Mouse (Mus musculus) large intestine, adult 2 months (tissue): ENCODE results near the gene Gm45785. TPM values are rescaled to one million over a fixed set of nuclear protein-coding genes. Genes with fewer than 3 reads are reported as not detected.

ENCODE experiments used
- DNase-seq: peaks from one replicate; pipeline ENCODE4 v3.0.0-alpha.2; 2012; ENCODE audit warnings: low read depth, low spot score
- WGBS: fragments of 180-500 bp; shearing (Covaris S2); methylation state at CpG from one replicate; pipeline ENCODE4 v1.1.7; 2018; 5-methylcytosine and 5-hydroxymethylcytosine counted together
- polyA plus RNA-seq: library from polyadenylated mRNA; depleted of rRNA; stranded (reverse); fragments of >200 nt; gene quantifications from 2 replicates; pipeline ENCODE4 v1.2.3, GENCODE M21; 2012

Gene Gm45785
- polyA plus RNA-seq, 1 experiment: not detected

DNA sequence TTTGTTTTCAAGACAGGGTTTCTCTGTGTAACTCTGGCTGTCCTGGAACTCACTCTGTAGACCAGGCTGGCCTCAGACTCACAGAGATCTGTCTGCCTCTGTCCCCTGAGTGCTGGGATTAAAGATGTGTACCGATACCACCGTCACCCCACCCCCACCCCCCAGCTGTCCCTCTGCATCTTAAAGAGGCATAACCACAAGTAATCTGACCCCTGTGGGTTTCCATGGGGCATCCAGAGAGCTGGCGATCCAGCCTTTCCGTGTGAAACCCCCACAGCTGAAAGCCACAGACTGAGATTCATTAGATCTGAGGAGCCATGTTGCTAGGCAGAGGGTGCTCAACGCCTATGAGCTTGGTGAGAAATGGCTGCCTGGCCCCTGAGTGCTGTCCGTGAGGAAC is 3.9 kb upstream of the Gm45785 start:
- WGBS: 79% methylated on average over 6 of the region's 6 CpGs
- no peak for DNase-seq

DNA sequence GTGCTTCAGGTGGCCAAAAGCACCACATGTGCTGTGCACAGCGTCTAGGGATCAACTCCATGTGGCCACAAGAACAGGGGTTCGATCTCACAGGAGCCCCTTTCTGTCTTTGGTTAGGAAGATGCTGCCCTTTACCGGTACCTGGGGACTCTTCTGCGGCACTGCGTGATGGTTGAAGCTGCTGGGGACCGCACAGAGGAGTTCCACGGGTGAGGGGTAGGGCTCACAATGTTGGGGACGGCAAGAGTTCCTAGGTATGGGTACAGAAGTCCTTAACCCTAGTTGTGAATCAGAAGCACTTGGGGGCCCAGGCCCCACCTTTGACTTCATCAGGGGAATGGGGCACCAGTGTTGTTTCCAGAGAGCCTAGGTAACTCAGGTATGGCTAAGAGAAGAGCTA is 2.6 kb upstream of the Gm45785 start:
- no peak for DNase-seq
- 93% methylated on average over 8 of the region's 8 CpGs for WGBS

DNA sequence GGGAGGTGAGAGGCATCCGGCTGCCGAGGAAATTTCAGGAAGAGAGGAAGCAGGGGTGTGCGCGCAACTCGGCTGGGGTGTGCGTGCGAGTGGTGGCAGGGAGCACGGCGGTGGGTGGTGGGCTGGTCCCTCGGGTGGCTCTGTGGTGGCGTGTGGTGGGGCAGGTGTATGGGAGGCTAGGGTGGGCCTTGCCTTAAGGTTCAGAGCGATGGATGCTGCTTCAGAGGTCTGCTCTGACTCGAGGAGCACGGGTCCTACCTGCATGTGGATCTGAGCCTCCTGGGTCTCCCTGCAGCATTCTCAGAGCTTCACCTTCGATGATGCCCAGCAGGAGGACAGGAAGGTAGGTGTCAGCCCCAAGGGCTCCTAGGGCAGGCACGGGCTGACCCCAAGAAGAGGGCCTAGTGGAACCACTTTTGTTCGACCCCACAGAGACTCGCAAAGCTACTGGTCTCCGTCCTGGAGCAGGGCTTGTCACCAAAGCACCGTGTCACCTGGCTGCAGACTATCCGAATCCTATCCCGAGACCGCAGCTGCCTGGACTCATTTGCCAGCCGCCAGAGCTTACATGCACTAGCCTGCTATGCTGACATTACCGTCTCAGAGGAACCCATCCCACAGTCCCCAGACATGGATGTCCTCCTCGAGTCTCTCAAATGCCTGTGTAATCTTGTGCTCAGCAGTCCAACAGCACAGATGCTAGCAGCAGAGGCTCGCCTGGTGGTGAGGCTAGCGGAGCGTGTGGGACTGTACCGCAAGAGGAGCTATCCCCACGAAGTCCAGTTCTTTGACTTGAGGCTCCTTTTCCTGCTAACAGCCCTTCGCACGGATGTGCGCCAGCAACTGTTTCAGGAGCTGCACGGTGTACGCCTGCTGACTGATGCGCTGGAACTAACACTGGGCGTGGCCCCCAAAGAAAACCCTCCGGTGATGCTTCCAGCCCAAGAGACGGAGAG is 1.7 kb upstream of the Gm45785 start, which contains the start of gene Bet1l:
TSS of gene Bet1l (minus strand) at position 28 of the 956 bp plus-strand sequence.
- DNase-seq: no peak
- 16% methylated on average over 40 of the region's 40 CpGs for WGBS

DNA sequence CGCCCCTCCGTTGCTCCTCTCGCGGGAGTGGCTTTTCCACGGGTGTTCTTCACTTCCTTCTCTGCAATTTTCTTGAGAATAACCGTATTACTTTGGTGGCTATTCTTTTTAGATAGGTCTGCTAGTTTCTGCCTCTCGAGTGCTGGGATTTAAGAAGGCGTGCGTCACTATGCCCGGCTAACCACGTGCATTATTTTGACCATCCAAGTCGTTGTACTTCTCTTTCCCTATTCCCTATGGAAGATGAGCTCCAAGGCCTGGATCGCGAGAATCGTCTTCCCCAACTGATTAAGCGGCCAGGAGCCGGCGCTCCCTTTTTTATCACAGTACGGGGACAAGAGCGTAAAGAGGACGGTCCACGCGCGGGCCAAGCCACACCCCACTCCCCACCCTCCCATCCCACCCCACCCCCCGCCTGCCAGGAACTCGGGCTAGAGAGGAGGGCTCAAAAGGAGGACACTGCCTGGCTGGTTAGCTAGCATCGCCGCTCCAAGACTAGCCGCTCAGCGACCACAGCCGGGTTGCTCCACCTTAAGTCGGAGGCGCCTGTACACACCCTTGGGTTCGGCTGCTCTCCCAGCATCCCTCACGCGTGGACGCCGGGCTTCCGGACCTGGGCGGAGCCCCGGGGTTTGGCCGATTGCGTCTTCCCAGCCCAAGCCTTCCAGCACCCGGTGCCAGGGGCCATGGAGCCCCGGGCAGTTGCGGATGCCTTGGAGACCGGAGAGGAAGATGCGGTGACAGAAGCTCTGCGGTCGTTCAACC is 836 bp upstream of the Gm45785 start, which contains the start of gene Ric8a:
TSS of gene Ric8a (plus strand) at position 173 of the 765 bp plus-strand sequence.
- DNase-seq: peak; percentile 73
- WGBS: under 1% methylated on average over 50 of the region's 50 CpGs

GRCm38 (mm10) chr7:140855181-140855580 is 950 bp downstream of the Gm45785 start:
- WGBS: 55% methylated on average over 9 of the region's 9 CpGs
- no peak for DNase-seq

GRCm38 (mm10) chr7:140854483-140854882 is 1.6 kb downstream of the Gm45785 start:
- WGBS: 93% methylated on average over 18 of the region's 18 CpGs
- no peak for DNase-seq

- 74% methylated on average over 9 of the region's 9 CpGs for WGBS
- no peak for DNase-seq
These were observed 2.7 kb downstream of the Gm45785 start for GRCm38 (mm10) chr7:140853386-140853785.

GRCm38 (mm10) chr7:140851916-140852315 is 4.2 kb downstream of the Gm45785 start:
- no peak for DNase-seq
- 97% methylated on average over 4 of the region's 4 CpGs for WGBS

DNA sequence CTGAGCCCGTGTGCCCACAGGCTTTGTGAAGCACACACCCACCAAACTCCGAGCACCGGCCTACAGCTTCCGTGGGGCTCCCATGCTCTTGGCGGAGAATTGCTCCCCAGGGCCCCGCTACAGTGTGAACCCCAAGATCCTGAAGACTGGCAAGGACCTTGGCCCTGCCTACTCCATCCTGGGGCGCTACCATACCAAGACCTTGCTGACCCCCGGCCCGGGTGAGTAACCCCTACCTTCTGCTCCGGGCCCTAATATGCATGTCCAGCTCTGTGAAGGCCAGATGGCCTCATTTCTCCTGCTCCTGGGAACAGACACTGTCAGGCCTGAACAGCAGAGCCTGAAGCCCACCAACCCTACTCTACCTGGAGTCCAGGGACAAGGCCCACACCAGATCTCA is 7.5 kb downstream of the Gm45785 start:
- DNase-seq: no peak
- WGBS: 92% methylated on average over 10 of the region's 10 CpGs

DNA sequence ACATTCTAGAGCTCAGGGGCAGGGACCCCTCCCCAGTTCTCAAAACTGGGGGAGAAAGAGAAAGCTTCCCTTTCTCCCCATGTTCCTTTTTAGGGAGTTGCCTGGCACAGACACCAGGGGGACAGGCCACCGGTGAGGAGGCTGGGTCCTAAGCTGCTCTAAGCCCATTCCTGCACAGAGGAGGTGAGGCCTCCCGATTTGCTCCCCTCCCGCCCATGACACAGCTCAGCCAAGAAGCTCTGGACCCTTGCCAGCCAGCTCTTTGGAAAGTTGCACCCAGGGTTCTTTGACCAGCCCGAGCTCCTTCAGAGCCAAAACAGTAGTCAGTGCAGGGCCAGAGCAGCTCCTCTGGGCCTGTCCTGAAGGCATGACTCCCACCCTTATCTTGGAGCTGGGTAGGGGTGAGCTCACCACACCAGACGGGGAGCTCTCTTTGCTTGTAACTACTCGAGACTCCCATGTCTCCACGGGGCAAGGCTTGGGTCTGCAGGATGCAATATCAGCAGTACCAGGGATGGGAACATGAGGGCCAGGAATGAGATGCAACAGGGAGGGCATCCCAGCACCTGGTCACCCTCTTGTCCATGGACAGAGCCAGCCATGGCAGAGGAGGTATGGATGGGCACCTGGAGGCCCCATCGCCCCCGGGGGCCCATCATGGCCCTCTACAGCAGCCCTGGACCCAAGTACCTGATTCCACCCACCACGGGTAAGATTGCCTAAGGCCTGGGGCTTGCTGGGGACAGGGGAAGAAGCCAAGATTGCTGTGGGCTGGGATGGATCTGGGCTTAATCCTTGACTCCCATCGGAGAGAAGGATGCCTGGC is 8.2 kb downstream of the Gm45785 start, which contains the start of gene Odf3:
TSS of gene Odf3 (plus strand) at position 51 of the 826 bp plus-strand sequence.
- 50% methylated on average over 11 of the region's 11 CpGs for WGBS
- DNase-seq: no peak

DNA sequence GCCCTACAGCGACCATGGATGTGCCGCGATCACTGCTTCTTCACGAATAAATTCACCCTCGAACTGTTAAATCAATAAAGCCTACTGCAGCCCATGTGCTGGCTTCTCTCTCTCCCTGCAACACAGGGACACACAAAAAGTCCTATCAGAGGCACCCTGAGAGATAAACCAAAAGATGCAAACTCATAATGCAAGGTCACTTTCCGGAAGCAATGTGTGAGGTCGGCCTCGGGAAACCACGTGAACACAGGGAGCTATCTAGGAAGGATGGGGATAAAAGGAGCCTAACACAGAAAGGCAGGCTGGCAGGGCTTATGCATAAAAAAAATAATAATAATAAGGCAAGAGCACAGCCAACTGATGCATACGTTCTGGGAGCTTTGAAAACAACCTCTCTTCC is 9.5 kb downstream of the Gm45785 start:
- 82% methylated on average over 10 of the region's 10 CpGs for WGBS
- DNase-seq: no peak

GRCm38 (mm10) chr7:140845683-140846082 is 10.4 kb downstream of the Gm45785 start:
- 56% methylated on average over 4 of the region's 4 CpGs for WGBS
- no peak for DNase-seq

DNA sequence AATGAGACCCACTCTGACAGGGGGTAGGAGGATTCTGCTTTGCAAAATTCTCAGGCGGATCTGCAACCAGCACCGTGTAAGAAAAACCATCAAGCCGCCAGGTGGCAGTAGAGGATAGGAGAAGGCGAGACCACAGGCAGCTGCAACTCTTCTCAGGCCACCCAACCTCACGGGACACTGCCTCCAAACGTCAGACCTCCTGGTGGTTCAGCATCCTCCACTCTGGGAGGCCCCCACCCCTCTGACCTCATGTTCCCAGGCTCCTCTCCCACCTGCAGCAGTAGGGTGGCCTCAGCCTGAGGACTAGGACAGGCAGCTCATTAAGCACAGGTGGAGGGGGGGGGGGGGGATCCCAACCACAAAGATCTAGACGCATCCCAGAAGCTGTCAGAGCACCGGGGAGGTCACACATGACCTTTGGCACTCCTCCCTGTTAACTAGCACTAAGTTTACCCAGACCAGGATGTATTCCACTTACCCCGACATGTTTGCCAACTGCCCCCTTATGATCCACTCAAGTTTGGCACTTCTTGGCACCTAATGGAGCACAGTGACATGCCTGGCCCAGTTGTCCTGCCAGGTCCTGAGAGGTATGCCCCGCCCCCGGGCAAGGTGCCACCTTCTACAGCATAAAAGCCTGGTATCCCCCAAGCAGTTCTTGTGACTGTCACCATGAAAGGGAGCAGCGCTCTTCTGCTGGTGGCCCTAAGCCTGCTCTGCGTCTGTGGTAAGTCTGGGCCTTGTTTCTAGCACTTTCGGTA is 11.0 kb downstream of the Gm45785 start, which contains the start of gene Scgb1c1:
TSS of gene Scgb1c1 (plus strand) at position 643 of the 761 bp plus-strand sequence.
- DNase-seq: no peak
- WGBS: 22% methylated on average over 14 of the region's 14 CpGs

GRCm38 (mm10) chr7:140843806-140844205 is 12.3 kb downstream of the Gm45785 start:
- WGBS: 78% methylated on average over 7 of the region's 7 CpGs
- no peak for DNase-seq

DNA sequence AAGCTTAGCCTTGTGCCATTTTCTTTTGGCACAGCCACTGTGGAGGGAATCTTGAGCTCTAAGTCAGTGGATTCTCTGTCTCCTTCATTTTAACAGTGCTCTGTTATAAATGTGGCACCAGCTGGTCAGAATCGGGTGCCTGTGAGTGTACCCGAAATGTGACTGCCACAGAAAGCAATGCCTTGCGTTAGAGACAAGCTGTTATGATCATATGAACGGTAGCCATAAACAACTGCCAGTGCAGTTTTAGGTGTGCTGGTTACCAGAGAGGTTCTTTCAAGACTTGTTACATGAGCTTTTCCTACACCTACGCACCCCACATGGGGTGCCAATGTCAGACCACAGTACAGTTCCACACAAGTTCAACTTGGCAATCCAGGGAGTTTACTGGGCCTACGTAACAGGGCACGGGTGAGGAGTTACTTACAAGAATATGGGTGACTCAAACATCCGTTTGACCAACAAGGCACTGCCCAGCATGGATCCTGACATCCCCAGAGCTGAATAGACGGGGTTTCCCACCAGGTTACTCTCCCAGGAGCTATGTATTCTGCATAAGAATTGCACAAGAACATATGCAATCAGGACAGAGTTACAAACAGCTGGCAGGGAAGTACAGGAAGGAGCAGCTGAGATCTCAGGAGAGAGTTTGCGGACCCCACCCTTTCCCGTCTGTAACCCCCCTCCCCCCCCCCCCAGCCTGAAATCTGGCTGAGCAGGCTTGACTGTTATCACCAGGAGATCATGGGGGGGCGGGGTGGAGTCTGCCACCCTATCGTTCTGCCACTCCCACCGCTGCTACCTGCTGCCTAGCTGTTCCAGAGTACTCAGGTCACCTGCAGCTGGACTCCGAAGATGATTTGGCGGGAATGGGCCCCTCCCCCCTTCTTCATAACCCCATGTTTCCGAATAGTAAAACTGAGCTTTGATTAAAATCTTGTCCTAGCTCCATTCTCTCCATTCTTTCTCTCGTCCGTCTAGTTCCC is 15.1 kb downstream of the Gm45785 start:
- no peak for DNase-seq
- 23% methylated on average over 19 of the region's 19 CpGs for WGBS

- WGBS: 66% methylated on average over 5 of the region's 5 CpGs
- DNase-seq: no peak
These were observed 16.6 kb downstream of the Gm45785 start for GRCm38 (mm10) chr7:140839556-140839955.

- 87% methylated on average over 9 of the region's 9 CpGs for WGBS
- DNase-seq: no peak
These were observed 19.7 kb downstream of the Gm45785 start for GRCm38 (mm10) chr7:140836243-140837115.
